13 mouse cellular contexts compared by ENCODE assay signal in the genomic region with DNA sequence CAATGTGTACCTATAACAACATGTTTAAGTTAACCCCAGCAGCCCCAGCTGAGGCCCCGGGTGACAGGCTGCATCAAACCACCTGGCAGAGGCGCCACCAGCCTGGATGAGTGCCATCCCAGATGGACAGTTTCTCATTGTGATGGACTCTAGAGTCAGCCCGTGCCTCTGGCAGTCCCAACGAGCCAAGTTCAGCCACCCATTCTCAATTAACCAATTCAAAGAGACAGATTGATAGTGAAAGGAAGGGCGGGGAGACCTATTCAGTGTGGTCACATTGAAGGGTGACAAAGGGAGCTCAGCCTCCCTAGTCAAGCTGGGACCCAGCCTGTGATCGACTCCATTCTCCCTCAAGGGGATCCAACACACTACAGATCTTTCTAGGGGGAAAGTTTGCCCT.
DNase-seq lines count a peak whose midpoint lies in the region; ATAC-seq lines count a peak whose summit lies in the region.
"Had no signal": no experiment of that assay in that cellular context is flagged by ENCODE, and none has a peak within 500 bp of the region (broad histone marks: within the 10 kb centered on the region; RNA-seq: fewer than 3 reads in every experiment).

No protein-coding gene starts in this region.

- 27% methylated on average over 6 of the region's 6 CpGs for WGBS in forebrain, embryonic 16.5 days
- WGBS in forebrain, embryonic 10.5 days: 67% methylated on average over 6 of the region's 6 CpGs

- H3K4me1 ChIP-seq in forebrain, embryonic 16.5 days (replicated peaks; ENCODE audit: control insufficient read depth, insufficient read depth, low read length): no peaks in the 10 kb centered on the region
- peaks cover 11% of the 10 kb centered on the region for H3K4me1 ChIP-seq in forebrain, embryonic 10.5 days

- no peak for DNase-seq in forebrain, embryonic 10.5 days (ENCODE audit: extremely low spot score, low spot score)
- peak; percentile 48 for DNase-seq in brain, adult 2 months (ENCODE audit: low read depth, low spot score)
- DNase-seq in embryo, embryonic 10 days (ENCODE audit: low spot score): peak; percentile 32
- DNase-seq in neural tube, embryonic 10.5 days (ENCODE audit: extremely low spot score, low spot score): peak; percentile 47
- DNase-seq in gastrocnemius, postnatal 10 days: no peak
- no peak for DNase-seq in lung, postnatal 4 days
- DNase-seq in ovary, postnatal 10 days (ENCODE audit: low spot score): no peak
- DNase-seq: adrenal gland, adult 2 months; B cell, adult 2 months; kidney, adult 18-20 months; layer of hippocampus, postnatal 36 days had no signal

- 0 out of 2 replicates have a peak, but pooled peaks have one; percentile 20 for ATAC-seq in forebrain, embryonic 16.5 days

- no peak overlapping the region for H3K4me3 ChIP-seq in forebrain, embryonic 16.5 days (replicated peaks; ENCODE audit: low read length)
- H3K4me3 ChIP-seq in forebrain, embryonic 10.5 days: no peak overlapping the region

- H3K9ac ChIP-seq in forebrain, embryonic 16.5 days (replicated peaks; ENCODE audit: low read depth, low read length): no peak overlapping the region

- no peak overlapping the region for H3K27ac ChIP-seq in forebrain, embryonic 16.5 days (ENCODE audit: low read length)
- H3K27ac ChIP-seq in forebrain, embryonic 10.5 days: no peak overlapping the region
- H3K27ac ChIP-seq: macrophage had no signal

- no peaks in the 10 kb centered on the region for H3K36me3 ChIP-seq in forebrain, embryonic 16.5 days (ENCODE audit: control insufficient read depth, insufficient read depth)
- H3K36me3 ChIP-seq in forebrain, embryonic 10.5 days (replicated peaks): no peaks in the 10 kb centered on the region

- H3K4me2 ChIP-seq in forebrain, embryonic 16.5 days (ENCODE audit: low read length): no peak overlapping the region

- no peaks in the 10 kb centered on the region for H3K27me3 ChIP-seq in forebrain, embryonic 16.5 days (replicated peaks; ENCODE audit: control insufficient read depth, insufficient read depth, low read length)
- no peaks in the 10 kb centered on the region for H3K27me3 ChIP-seq in forebrain, embryonic 10.5 days (ENCODE audit: poor library complexity, severe bottlenecking)

- no peaks in the 10 kb centered on the region for H3K9me3 ChIP-seq in forebrain, embryonic 16.5 days (ENCODE audit: control insufficient read depth, low read length)
- H3K9me3 ChIP-seq in forebrain, embryonic 10.5 days: no peaks in the 10 kb centered on the region

Comparison
In these comparisons a context has a peak if more than half of its experiments do, and no peak if none do; other contexts are left out.
1. DNase-seq: peak in brain, adult 2 months (single experiment), embryo, embryonic 10 days (single experiment) and neural tube, embryonic 10.5 days (single experiment); none in forebrain, embryonic 10.5 days (single experiment), gastrocnemius, postnatal 10 days (single experiment), lung, postnatal 4 days (0 of 2) and ovary, postnatal 10 days (single experiment).